Mouse (Mus musculus) intestine, postnatal 0 days (tissue): ENCODE results near the gene Rgma. TPM values are rescaled to one million over a fixed set of nuclear protein-coding genes. Genes with fewer than 3 reads are reported as not detected.

ENCODE experiments used
- ATAC-seq: fragments of 200-750 bp; cut with Nextera tagmentation; 2 replicates; pipeline ENCODE4 v1.8.0; 2017; ENCODE audit warnings: mild to moderate bottlenecking, moderate TSS enrichment, moderate library complexity
- H3K27ac ChIP-seq: fragments of 300-500 bp; sonication (generic); 2 replicates; pipeline ENCODE4 v1.5.1; 2014; ENCODE audit warnings: mild to moderate bottlenecking, low read depth, low read length, moderate library complexity
- H3K27me3 ChIP-seq: fragments of 300-500 bp; sonication (generic); replicated peaks from 2 replicates; pipeline ENCODE4 v1.6.1; 2014; ENCODE audit warnings: low read length, mixed read lengths; ENCODE audit not compliant: control insufficient read depth, insufficient read depth
- H3K36me3 ChIP-seq: fragments of 300-500 bp; sonication (generic); 2 replicates; pipeline ENCODE4 v1.6.1; 2014; ENCODE audit warnings: mild to moderate bottlenecking, moderate library complexity; ENCODE audit not compliant: control insufficient read depth, insufficient read depth
- H3K4me1 ChIP-seq: fragments of 300-500 bp; sonication (generic); replicated peaks from 2 replicates; pipeline ENCODE4 v1.6.1; 2014; ENCODE audit warnings: antibody characterized with exemption, low read length, mixed read lengths; ENCODE audit not compliant: control insufficient read depth, insufficient read depth
- H3K4me2 ChIP-seq: fragments of 300-500 bp; sonication (generic); replicated peaks from 2 replicates; pipeline ENCODE4 v1.6.1; 2014; ENCODE audit warnings: low read depth, mild to moderate bottlenecking, moderate library complexity
- H3K4me3 ChIP-seq: fragments of 300-500 bp; sonication (generic); 2 replicates; pipeline ENCODE4 v1.5.1; 2014; ENCODE audit warnings: low read depth, low read length
- H3K9ac ChIP-seq: fragments of 300-500 bp; sonication (generic); 2 replicates; pipeline ENCODE4 v1.6.1; 2014; ENCODE audit warnings: mild to moderate bottlenecking, low read depth, low read length
- H3K9me3 ChIP-seq: fragments of 300-500 bp; sonication (generic); 2 replicates; pipeline ENCODE4 v1.6.1; 2016; ENCODE audit warnings: mixed run types; ENCODE audit not compliant: control insufficient read depth
- CTCF ChIP-seq: sonication (generic); IDR thresholded peaks from 2 replicates; pipeline ENCODE4 v1.5.1; 2016; ENCODE audit warnings: low read depth, mild to moderate bottlenecking, control low read depth, antibody characterized with exemption, moderate library complexity
- WGBS: fragments of 180-500 bp; shearing (Covaris S2); extraction: QIAGEN DNeasy Blood & Tissue Kit; methylation state at CpG from one replicate; pipeline ENCODE4 v1.1.7; 2014; 5-methylcytosine and 5-hydroxymethylcytosine counted together
- polyA plus RNA-seq: library from polyadenylated mRNA; unstranded; fragments of >200 nt; fragmentation: Nextera tagmentation; extraction: Ambion mirVana; gene quantifications from 2 replicates; pipeline ENCODE4 v1.2.1, GENCODE M21; 2015

Gene Rgma
- polyA plus RNA-seq, 1 experiment from 2014 or later, result 4.9 TPM

- Histone ChIP-seq H3K9ac (no peak overlapping the region), H3K4me1 (no peaks in the 10 kb centered on the region), H3K27ac (no peak overlapping the region), H3K9me3 (no peaks in the 10 kb centered on the region), H3K27me3 (no peaks in the 10 kb centered on the region), H3K4me2 (no peak overlapping the region), H3K4me3 (no peak overlapping the region), H3K36me3 (peaks cover 29% of the 10 kb centered on the region)
- no peak for TF ChIP-seq CTCF
- 74% methylated on average over 3 of the region's 3 CpGs for WGBS
- ATAC-seq, result no peak
Measured at GRCm38 (mm10) chr7:73424705-73425104, 49.4 kb downstream of the Rgma start.

GRCm38 (mm10) chr7:73425451-73425850 is 50.1 kb downstream of the Rgma start:
- no peak overlapping the region for H3K4me3 ChIP-seq
- no peaks in the 10 kb centered on the region for H3K27me3 ChIP-seq
- peaks cover 37% of the 10 kb centered on the region for H3K36me3 ChIP-seq
- H3K27ac ChIP-seq, result no peak overlapping the region
- H3K4me1 ChIP-seq, result no peaks in the 10 kb centered on the region
- no peak overlapping the region for H3K9ac ChIP-seq
- TF ChIP-seq CTCF, result no peak
- 91% methylated on average over 7 of the region's 7 CpGs for WGBS
- ATAC-seq, result no peak
- no peak overlapping the region for H3K4me2 ChIP-seq
- no peaks in the 10 kb centered on the region for H3K9me3 ChIP-seq

GRCm38 (mm10) chr7:73426235-73426634 is 50.9 kb downstream of the Rgma start:
- no peak for TF ChIP-seq CTCF
- Histone ChIP-seq H3K36me3 (peaks cover 43% of the 10 kb centered on the region), H3K27me3 (no peaks in the 10 kb centered on the region), H3K4me3 (no peak overlapping the region), H3K4me2 (no peak overlapping the region), H3K4me1 (no peaks in the 10 kb centered on the region), H3K9me3 (no peaks in the 10 kb centered on the region), H3K9ac (no peak overlapping the region), H3K27ac (no peak overlapping the region)
- ATAC-seq, result no peak
- 68% methylated on average over 3 of the region's 3 CpGs for WGBS

GRCm38 (mm10) chr7:73426752-73427386 is 51.6 kb downstream of the Rgma start:
- no peak overlapping the region for H3K9ac ChIP-seq
- WGBS, result 74% methylated on average over 8 of the region's 8 CpGs

GRCm38 (mm10) chr7:73427794-73428193 is 52.5 kb downstream of the Rgma start:
- Histone ChIP-seq H3K27ac (no peak overlapping the region), H3K36me3 (peaks cover 43% of the 10 kb centered on the region), H3K9me3 (no peaks in the 10 kb centered on the region), H3K4me1 (no peaks in the 10 kb centered on the region), H3K4me3 (no peak overlapping the region), H3K9ac (no peak overlapping the region), H3K27me3 (no peaks in the 10 kb centered on the region), H3K4me2 (no peak overlapping the region)
- WGBS, result 95% methylated on average over 6 of the region's 6 CpGs
- ATAC-seq, result no peak
- no peak for TF ChIP-seq CTCF

More at GRCm38 (mm10) chr7:73426752-73427386, 51.6 kb downstream of the Rgma start:
- Histone ChIP-seq H3K9me3 (no peaks in the 10 kb centered on the region), H3K4me3 (no peak overlapping the region), H3K4me2 (no peak overlapping the region), H3K27ac (no peak overlapping the region), H3K27me3 (no peaks in the 10 kb centered on the region), H3K4me1 (no peaks in the 10 kb centered on the region), H3K36me3 (peaks cover 43% of the 10 kb centered on the region)
- ATAC-seq, result no peak
- TF ChIP-seq CTCF, result no peak

- WGBS, result 72% methylated on average over 3 of the region's 3 CpGs
- Histone ChIP-seq H3K9ac (no peak overlapping the region), H3K4me3 (no peak overlapping the region), H3K4me2 (no peak overlapping the region), H3K27me3 (no peaks in the 10 kb centered on the region), H3K4me1 (no peaks in the 10 kb centered on the region), H3K36me3 (peaks cover 50% of the 10 kb centered on the region), H3K9me3 (no peaks in the 10 kb centered on the region), H3K27ac (0 out of 2 replicates have a peak overlapping the region, but pooled peaks have one; percentile 11)
- no peak for TF ChIP-seq CTCF
- no peak for ATAC-seq
Measured at GRCm38 (mm10) chr7:73428525-73428924, 53.2 kb downstream of the Rgma start.
